Mouse (Mus musculus): ENCODE data around the gene Ccdc61. TPM values are rescaled to one million over a fixed set of nuclear protein-coding genes. Genes with fewer than 3 reads are reported as not detected.

Gene Ccdc61
- polyA plus RNA-seq, 1 experiment from 2014 or later = 8.4 TPM

GRCm38 (mm10) chr7:18909797-18910196, 418 bp downstream of the Ccdc61 start:
- Histone ChIP-seq H3K9ac (peak overlapping the region; percentile 62), H3K4me2 (peak overlapping the region; percentile 80), H3K27ac (replicated peaks) (0 out of 2 replicates have a peak overlapping the region, but pooled peaks have one; percentile 7), H3K4me3 (replicated peaks) (peak overlapping the region; percentile 75), H3K27me3 (no peaks in the 10 kb centered on the region; the same call in 1 of the 2 replicates), H3K36me3 (replicated peaks) (0 out of 2 replicates have a peak, but pooled peaks cover 3% of the 10 kb centered on the region), H3K4me1 (replicated peaks) (peaks cover 24% of the 10 kb centered on the region), H3K9me3 (replicated peaks) (no peaks in the 10 kb centered on the region)
- WGBS (ENCODE audit: insufficient replicate concordance) = 4% methylated on average over 17 of the region's 17 CpGs
- peak; percentile 43 for ATAC-seq (ENCODE audit: insufficient read depth)

- H3K4me2 ChIP-seq = no peak overlapping the region
- H3K27me3 ChIP-seq = no peaks in the 10 kb centered on the region
- H3K9ac ChIP-seq = no peak overlapping the region
- H3K4me3 ChIP-seq (replicated peaks) = no peak overlapping the region
- peaks cover 16% of the 10 kb centered on the region for H3K4me1 ChIP-seq (replicated peaks)
- H3K9me3 ChIP-seq (replicated peaks) = no peaks in the 10 kb centered on the region
- WGBS (ENCODE audit: insufficient replicate concordance) = 59% methylated on average over 3 of the region's 3 CpGs
- no peak overlapping the region for H3K27ac ChIP-seq (replicated peaks)
- H3K36me3 ChIP-seq (replicated peaks) = 0 out of 2 replicates have a peak, but pooled peaks cover 11% of the 10 kb centered on the region
- ATAC-seq (ENCODE audit: insufficient read depth) = no peak
These were observed 5.2 kb downstream of the Ccdc61 start for GRCm38 (mm10) chr7:18904971-18905370.

GRCm38 (mm10) chr7:18902486-18902885, 7.7 kb downstream of the Ccdc61 start:
- Histone ChIP-seq H3K9me3 (replicated peaks) (no peaks in the 10 kb centered on the region), H3K4me2 (no peak overlapping the region), H3K9ac (no peak overlapping the region), H3K27ac (replicated peaks) (no peak overlapping the region), H3K27me3 (no peaks in the 10 kb centered on the region), H3K36me3 (replicated peaks) (peaks cover 17% of the 10 kb centered on the region; the same call in 1 of the 2 replicates), H3K4me1 (replicated peaks) (no peaks in the 10 kb centered on the region), H3K4me3 (replicated peaks) (no peak overlapping the region)
- ATAC-seq (ENCODE audit: insufficient read depth) = no peak
- WGBS (ENCODE audit: insufficient replicate concordance) = 46% methylated on average over 3 of the region's 3 CpGs

- no peaks in the 10 kb centered on the region for H3K4me1 ChIP-seq (replicated peaks)
- H3K9me3 ChIP-seq (replicated peaks) = no peaks in the 10 kb centered on the region
- no peak overlapping the region for H3K4me2 ChIP-seq
- no peak overlapping the region for H3K9ac ChIP-seq
- no peaks in the 10 kb centered on the region for H3K27me3 ChIP-seq
- H3K27ac ChIP-seq (replicated peaks) = no peak overlapping the region
- peaks cover 14% of the 10 kb centered on the region; the same call in 1 of the 2 replicates for H3K36me3 ChIP-seq (replicated peaks)
- H3K4me3 ChIP-seq (replicated peaks) = no peak overlapping the region
- ATAC-seq (ENCODE audit: insufficient read depth) = no peak
- 65% methylated on average over 2 of the region's 2 CpGs for WGBS (ENCODE audit: insufficient replicate concordance)
These were observed 9.7 kb downstream of the Ccdc61 start for GRCm38 (mm10) chr7:18900513-18900912.

- Histone ChIP-seq H3K27ac (replicated peaks) (no peak overlapping the region), H3K9ac (no peak overlapping the region), H3K4me2 (no peak overlapping the region), H3K27me3 (peaks cover 27% of the 10 kb centered on the region), H3K9me3 (replicated peaks) (no peaks in the 10 kb centered on the region), H3K4me1 (replicated peaks) (peaks cover 24% of the 10 kb centered on the region), H3K36me3 (replicated peaks) (peaks cover 5% of the 10 kb centered on the region; the same call in 1 of the 2 replicates), H3K4me3 (replicated peaks) (no peak overlapping the region)
- ATAC-seq (ENCODE audit: insufficient read depth) = no peak
- 50% methylated on average over 5 of the region's 5 CpGs for WGBS (ENCODE audit: insufficient replicate concordance)
These were observed 13.7 kb downstream of the Ccdc61 start for GRCm38 (mm10) chr7:18896536-18896935.

- Histone ChIP-seq H3K9me3 (replicated peaks) (no peaks in the 10 kb centered on the region), H3K27me3 (peaks cover 27% of the 10 kb centered on the region), H3K4me1 (replicated peaks) (peaks cover 24% of the 10 kb centered on the region), H3K36me3 (replicated peaks) (peaks cover 5% of the 10 kb centered on the region; the same call in 1 of the 2 replicates), H3K27ac (replicated peaks) (no peak overlapping the region), H3K4me2 (peak overlapping the region; percentile 65), H3K9ac (no peak overlapping the region), H3K4me3 (replicated peaks) (peak overlapping the region; percentile 33)
- ATAC-seq (ENCODE audit: insufficient read depth) = peak; percentile 37; the same call in 1 of the 2 replicates
- 7% methylated on average over 41 of the region's 41 CpGs for WGBS (ENCODE audit: insufficient replicate concordance)
These were observed 16.4 kb downstream of the Ccdc61 start for GRCm38 (mm10) chr7:18893651-18894430.

- Histone ChIP-seq H3K4me3 (replicated peaks) (no peak overlapping the region; the same call in 1 of the 2 replicates), H3K4me1 (replicated peaks) (peaks cover 24% of the 10 kb centered on the region), H3K27me3 (peaks cover 27% of the 10 kb centered on the region), H3K27ac (replicated peaks) (no peak overlapping the region), H3K9ac (no peak overlapping the region), H3K9me3 (replicated peaks) (no peaks in the 10 kb centered on the region), H3K4me2 (peak overlapping the region; percentile 70), H3K36me3 (replicated peaks) (peaks cover 3% of the 10 kb centered on the region; the same call in 1 of the 2 replicates)
- WGBS (ENCODE audit: insufficient replicate concordance) = 25% methylated on average over 27 of the region's 27 CpGs
- ATAC-seq (ENCODE audit: insufficient read depth) = peak; percentile 10; the same call in 1 of the 2 replicates
These were observed 17.2 kb downstream of the Ccdc61 start for GRCm38 (mm10) chr7:18893009-18893408.

GRCm38 (mm10) chr7:18891872-18892599, 18.2 kb downstream of the Ccdc61 start:
- H3K9ac ChIP-seq = no peak overlapping the region

GRCm38 (mm10) chr7:18890848-18891247, 19.4 kb downstream of the Ccdc61 start:
- Histone ChIP-seq H3K9ac (no peak overlapping the region), H3K4me2 (no peak overlapping the region), H3K36me3 (replicated peaks) (no peaks in the 10 kb centered on the region), H3K4me3 (replicated peaks) (no peak overlapping the region), H3K9me3 (replicated peaks) (no peaks in the 10 kb centered on the region), H3K4me1 (replicated peaks) (peaks cover 24% of the 10 kb centered on the region), H3K27ac (replicated peaks) (no peak overlapping the region), H3K27me3 (peaks cover 27% of the 10 kb centered on the region)
- no peak for ATAC-seq (ENCODE audit: insufficient read depth)
- WGBS (ENCODE audit: insufficient replicate concordance) = 80% methylated on average over 8 of the region's 8 CpGs

More at GRCm38 (mm10) chr7:18891872-18892599, 18.2 kb downstream of the Ccdc61 start:
- Histone ChIP-seq H3K27me3 (peaks cover 27% of the 10 kb centered on the region), H3K27ac (replicated peaks) (no peak overlapping the region), H3K4me1 (replicated peaks) (peaks cover 24% of the 10 kb centered on the region), H3K4me3 (replicated peaks) (peak overlapping the region; percentile 44), H3K9me3 (replicated peaks) (no peaks in the 10 kb centered on the region), H3K36me3 (replicated peaks) (no peaks in the 10 kb centered on the region), H3K4me2 (peak overlapping the region; percentile 70)
- 16% methylated on average over 33 of the region's 33 CpGs for WGBS (ENCODE audit: insufficient replicate concordance)
- ATAC-seq (ENCODE audit: insufficient read depth) = peak; percentile 35; the same call in 1 of the 2 replicates

GRCm38 (mm10) chr7:18886963-18887362, 23.3 kb downstream of the Ccdc61 start:
- Histone ChIP-seq H3K4me1 (replicated peaks) (no peaks in the 10 kb centered on the region), H3K4me3 (replicated peaks) (peak overlapping the region; percentile 12; the same call in 1 of the 2 replicates), H3K36me3 (replicated peaks) (no peaks in the 10 kb centered on the region), H3K9me3 (replicated peaks) (no peaks in the 10 kb centered on the region), H3K27ac (replicated peaks) (no peak overlapping the region), H3K27me3 (no peaks in the 10 kb centered on the region), H3K4me2 (0 out of 2 replicates have a peak overlapping the region, but pooled peaks have one; percentile 10), H3K9ac (no peak overlapping the region)
- WGBS (ENCODE audit: insufficient replicate concordance) = 60% methylated on average over 1 of the region's 1 CpGs
- no peak for ATAC-seq (ENCODE audit: insufficient read depth)

Measured in liver, embryonic 15.5 days (tissue).